Mouse (Mus musculus): ENCODE results near the gene Snap91.

Snap91 gene

GRCm38 (mm10) chr9:86744041-86744440, 136.4 kb downstream of the Snap91 start:
- no peak for DNase-seq (ENCODE audit: low spot score in 2 of 2)

DNA sequence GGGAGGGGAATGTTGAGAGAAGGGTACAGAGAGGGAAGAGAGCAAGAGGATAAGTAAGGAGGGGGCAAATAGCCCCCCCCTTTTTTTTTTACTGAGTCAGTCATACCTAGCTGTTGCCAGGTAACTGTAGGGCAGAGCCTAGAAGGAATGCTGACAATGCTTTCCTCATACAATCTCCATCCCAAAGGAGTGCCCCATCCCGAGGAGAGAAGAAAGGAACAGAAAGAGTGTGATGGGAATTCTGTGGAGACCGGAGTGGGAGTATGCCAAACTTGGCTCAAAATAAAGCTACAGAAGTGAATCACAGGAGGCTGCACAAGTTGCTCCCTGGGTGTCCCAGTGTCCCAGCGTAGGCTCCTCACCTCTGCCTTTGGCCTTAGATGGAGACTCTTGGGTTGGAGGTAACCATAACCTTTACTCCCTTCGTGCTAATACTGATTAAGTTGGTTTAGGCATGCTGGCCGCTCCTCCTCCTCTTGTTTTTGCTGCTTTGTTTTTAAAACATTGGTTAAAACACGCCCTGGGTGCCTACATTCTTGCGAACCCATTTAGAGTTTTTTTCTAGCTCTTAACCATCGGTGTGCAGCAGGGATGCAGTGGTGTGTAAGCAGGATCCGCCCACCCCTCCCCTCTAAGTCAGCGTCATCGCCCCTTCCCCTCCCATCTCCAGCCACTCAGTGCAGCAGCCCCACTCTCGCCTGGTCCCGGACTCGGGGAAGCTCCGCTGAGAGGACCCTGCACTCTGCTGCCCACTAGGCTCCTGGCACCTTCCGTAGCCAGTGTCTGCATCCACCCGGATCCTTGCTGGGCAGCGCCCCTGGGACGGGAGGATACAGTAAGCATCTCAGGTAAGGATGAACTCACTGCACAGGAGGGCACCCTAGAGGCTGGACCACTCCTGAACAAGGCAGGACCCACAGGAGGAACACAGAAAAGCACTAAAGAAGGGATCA, 137.2 kb downstream of the Snap91 start, which contains the start of gene Prss35:
Gene Prss35, plus strand, starts transcription at position 691 of the 953 bp plus-strand sequence.
- DNase-seq (ENCODE audit: low spot score in 2 of 2): peak in 1 of 2 experiments; percentile 12

DNA sequence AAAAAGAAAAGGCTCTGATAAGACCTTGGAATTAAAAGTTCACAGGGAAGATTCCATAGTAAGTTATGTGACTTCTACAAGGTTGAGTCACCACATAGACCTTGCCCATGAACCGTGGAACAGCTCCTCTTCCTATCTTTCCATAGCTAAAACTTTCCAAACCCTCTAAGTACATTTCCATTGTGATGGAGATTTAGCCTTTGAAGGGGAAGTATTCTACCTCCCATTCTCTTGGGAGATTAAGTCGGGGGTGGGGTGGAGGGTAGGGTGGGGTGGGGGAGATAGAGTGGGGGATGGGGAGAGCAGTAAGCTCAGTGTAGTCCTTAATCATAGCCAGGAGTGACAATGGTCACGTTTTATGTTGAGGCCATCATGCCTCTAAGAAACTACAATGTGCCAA, 140.5 kb downstream of the Snap91 start:
- no peak for DNase-seq (ENCODE audit: low spot score in 2 of 2)

DNA sequence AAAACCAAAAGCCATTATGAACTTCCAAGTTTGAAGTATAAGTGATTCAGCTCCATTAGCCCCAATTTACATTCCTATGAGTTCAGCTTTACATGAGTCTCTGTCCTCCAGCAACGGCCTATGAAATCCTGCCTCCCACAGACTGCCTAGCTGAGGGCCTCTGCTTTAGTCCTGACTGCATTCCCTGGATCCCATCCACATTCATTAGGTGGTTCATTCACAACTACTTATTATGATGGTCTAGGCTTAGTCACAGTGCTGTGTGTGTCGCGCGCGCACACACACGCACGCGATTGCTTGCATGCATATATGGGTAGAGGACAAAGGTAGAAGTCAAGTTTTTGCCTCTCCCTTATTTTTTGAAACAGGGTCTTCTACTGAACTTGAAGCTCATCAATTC, 141.7 kb downstream of the Snap91 start:
- no peak for DNase-seq (ENCODE audit: low spot score in 2 of 2)

DNA sequence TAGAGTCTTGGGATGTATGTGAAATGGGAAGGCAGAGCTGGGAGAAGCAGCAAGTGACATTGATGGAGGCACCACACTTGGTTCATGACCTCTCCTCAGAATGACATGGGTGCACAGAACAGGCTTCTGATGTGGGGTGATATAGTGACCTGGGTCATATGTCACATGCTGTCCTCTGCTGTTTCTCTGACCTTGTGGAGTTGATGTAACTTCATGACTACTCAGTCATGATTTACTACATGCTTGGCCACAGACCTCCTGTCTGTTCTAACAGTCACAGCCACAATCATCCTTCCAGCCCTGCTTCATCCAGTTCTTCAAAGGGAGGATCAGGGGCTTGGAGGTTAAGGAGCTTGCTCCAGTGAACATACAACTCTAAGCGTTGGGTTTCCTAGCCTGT, 142.4 kb downstream of the Snap91 start:
- DNase-seq (ENCODE audit: low spot score in 2 of 2): no peak

DNA sequence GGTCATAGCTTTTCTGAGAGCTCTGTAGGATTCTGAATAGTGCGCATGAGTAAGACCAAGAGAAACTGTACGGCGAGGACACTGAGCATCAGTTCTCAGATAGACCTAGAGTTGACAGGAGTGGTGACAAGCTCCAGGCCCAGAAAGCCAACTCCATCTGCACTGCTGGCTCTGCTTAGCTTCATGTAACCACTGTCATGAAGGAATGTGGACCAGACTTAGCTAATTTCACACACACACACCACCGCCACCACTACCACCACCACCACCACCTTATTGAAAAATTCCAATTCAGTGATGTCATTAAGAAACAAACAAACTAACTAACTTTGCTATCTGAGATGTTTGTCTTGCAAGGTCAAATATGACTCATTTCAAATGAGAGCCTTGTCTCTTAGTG, 143.5 kb downstream of the Snap91 start:
- DNase-seq (ENCODE audit: low spot score in 2 of 2): no peak

DNA sequence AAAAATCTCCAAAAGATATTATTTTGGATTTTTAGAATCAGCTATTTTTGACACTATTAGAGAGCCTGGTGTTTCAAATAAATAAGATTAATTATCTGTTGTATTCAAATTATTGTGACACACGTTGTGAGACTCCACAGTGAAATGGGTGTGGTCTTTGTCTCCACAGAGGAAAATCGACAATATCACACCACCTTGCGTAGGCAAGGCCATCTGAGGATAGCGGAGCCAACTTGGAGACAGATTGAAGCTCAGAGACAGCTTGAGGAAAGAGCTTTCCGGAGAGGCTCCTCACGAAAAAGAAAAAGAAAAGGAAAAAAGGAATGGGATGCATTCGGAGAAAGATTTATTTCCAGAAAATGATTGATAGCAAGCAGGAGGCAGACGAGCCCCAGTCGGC, 145.7 kb downstream of the Snap91 start:
- no peak for DNase-seq (ENCODE audit: low spot score in 2 of 2)

DNA sequence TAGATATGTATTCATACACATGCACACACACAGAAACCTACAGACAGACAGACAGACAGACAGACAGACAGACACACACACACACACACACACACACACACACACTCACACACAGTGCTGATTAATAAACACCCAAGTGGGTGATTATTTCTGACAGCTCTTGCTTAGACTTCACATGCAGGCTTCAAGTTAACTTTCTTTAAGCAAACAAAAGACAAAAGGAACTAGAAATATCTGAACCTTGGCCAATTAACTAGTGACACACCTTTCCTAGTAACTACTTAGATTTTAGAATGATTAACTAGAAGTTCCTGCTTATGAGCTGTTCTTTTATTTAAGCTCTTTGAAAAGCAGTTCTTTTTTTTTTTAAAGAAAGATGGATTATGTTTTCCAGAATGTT, 146.1 kb downstream of the Snap91 start:
- no peak for DNase-seq (ENCODE audit: low spot score in 2 of 2)

- peak in 1 of 2 experiments; percentile 18 for DNase-seq (ENCODE audit: low spot score in 2 of 2)
These were observed 150.6 kb downstream of the Snap91 start for GRCm38 (mm10) chr9:86729811-86730210.

DNA sequence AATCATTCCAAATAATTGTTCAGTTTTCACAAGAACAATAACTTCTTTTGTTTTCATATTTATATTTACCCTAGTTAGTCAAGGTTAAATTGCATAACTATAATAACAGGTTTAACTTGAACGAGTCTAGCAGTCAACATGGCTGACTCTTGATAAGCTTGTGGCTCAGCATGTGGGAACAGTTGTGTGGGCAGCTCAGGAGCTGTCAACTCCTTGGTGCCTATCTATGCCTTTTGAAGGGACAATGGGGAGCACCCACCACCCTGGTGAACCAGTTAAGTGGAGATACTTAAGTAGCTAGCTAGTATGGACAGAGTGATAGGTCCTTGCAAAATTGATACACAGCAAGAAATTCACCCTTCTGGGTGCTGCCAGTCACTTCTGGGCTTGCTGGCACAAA, 151.4 kb downstream of the Snap91 start:
- no peak for DNase-seq (ENCODE audit: low spot score in 2 of 2)

GRCm38 (mm10) chr9:86728214-86728814, 152.1 kb downstream of the Snap91 start:
- DNase-seq (ENCODE audit: low spot score in 2 of 2): no peak

DNA sequence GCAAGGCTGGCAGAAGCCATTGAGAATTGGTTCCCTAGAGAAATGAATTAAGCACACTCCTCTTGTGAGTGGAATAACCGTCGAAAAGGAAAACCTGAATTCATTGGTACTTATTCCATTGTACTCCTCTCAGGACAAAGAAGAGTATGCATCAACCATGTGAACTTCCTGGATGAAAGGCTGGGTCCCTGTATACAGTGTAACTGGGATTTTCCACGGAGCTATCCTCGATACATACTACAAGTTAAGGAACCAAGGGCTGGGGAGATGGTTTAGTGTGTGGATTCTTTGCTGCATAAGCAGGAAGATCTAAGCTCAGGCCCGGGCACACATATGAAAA, 154.1 kb downstream of the Snap91 start:
- no peak for DNase-seq (ENCODE audit: low spot score in 2 of 2)

GRCm38 (mm10) chr9:86725604-86726380, 154.7 kb downstream of the Snap91 start:
- DNase-seq (ENCODE audit: low spot score in 2 of 2): no peak

DNA sequence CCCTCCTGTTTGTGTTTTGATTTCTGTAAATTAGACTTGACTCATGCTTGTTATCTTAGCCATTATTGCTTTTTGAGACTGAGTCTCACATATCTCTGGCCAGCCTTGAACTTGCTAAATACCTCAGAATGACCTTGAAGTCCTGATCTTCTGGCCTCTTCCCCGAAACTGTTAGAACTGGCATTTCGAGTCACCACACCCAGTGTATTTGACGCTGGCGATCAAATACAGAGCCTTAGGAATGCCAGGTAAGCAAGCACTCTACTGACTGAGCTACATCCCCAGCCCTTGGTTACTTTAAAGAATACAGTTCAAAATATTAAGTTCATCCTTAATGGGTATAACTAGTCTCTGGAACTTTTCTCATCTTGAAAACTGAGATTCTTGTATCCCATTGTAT, 155.4 kb downstream of the Snap91 start:
- DNase-seq (ENCODE audit: low spot score in 2 of 2): no peak

DNA sequence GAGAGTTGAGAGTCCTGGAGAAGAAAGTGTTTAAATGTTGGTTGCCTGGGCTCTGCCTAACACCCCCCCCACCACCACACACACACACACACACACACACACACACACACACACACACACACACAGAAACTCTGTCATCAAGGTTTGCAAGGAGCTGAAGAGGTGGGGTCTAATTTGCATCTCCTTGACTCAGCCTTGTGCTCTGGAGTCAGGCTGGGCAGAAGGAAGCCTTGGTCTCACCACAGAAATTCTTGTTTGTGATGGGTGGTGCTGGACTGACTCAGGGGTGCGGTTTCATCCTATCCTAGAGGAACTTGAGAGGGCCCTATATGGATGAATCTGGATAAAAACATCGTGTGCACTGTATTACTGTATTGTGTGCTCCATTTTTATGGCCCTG, 159.7 kb downstream of the Snap91 start:
- DNase-seq (ENCODE audit: low spot score in 2 of 2): no peak

GRCm38 (mm10) chr9:86720227-86720626, 160.2 kb downstream of the Snap91 start:
- DNase-seq (ENCODE audit: low spot score in 2 of 2): no peak

GRCm38 (mm10) chr9:86717119-86717518, 163.3 kb downstream of the Snap91 start:
- DNase-seq (ENCODE audit: low spot score in 2 of 2): no peak

DNA sequence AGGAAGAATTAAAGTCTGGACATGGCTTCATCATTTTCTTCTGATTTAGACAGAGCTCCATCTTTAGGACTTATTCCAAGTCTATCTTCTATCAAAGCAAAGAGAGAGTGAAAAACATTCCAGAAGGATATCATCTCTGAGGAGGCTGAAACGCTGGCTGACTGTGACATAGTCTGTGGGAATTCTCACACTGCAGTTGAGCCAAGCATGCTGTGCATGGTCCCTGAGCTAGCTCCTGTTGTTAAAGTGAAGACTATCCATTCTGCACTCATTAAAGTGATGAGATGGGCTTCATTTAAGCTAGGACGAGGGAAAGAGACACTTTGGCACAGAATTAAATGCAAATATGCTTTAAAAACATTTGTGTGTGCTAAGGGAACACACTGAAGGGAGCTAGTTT, 163.9 kb downstream of the Snap91 start:
- DNase-seq (ENCODE audit: low spot score in 2 of 2): no peak
